Mouse (Mus musculus) MEL (cell line): ENCODE measurements at regions not wholly inside any gene's neighbourhood (a gene's known extent, or its start where the extent isn't known, plus 50 kb on each side); places are given as distances from the start of the nearest gene placed in this dataset.

ENCODE experiments used
- DNase-seq: peaks from one replicate; pipeline ENCODE4 v3.0.0; 2011; ENCODE audit warnings: low read depth, low spot score
- H3K27ac ChIP-seq: 2 replicates; pipeline ENCODE4 v1.5.1; 2012; ENCODE audit warnings: low read depth, mild to moderate bottlenecking, control low read depth, low read length, moderate library complexity; ENCODE audit not compliant: control insufficient read depth
- H3K27me3 ChIP-seq, 2 experiments: fragments of 150-350 bp in 1 of 2; sonication (generic) in 1 of 2; 2 replicates each; pipeline ENCODE4 v1.6.1; 2012; ENCODE audit warnings: low read length in 2 of 2, mild to moderate bottlenecking in 2 of 2, improper control_type of control experiment in 1 of 2, moderate library complexity in 1 of 2; ENCODE audit not compliant: insufficient read depth in 2 of 2, control insufficient read depth in 1 of 2
- H3K36me3 ChIP-seq, 2 experiments: 2 replicates each; pipeline ENCODE4 v1.6.1; 2012 to 2014; ENCODE audit warnings: low read length in 2 of 2, improper control_type of control experiment in 1 of 2, inconsistent platforms in 1 of 2, mild to moderate bottlenecking in 1 of 2; ENCODE audit not compliant: insufficient read depth in 2 of 2, control insufficient read depth in 1 of 2
- H3K4me1 ChIP-seq, 2 experiments: fragments of 150-350 bp in 1 of 2; sonication (generic) in 1 of 2; 2 replicates each; pipeline ENCODE4 v1.6.1; 2012; ENCODE audit warnings: low read length in 2 of 2, improper control_type of control experiment in 1 of 2, mild to moderate bottlenecking in 1 of 2; ENCODE audit not compliant: insufficient read depth in 2 of 2, control insufficient read depth in 1 of 2
- H3K4me3 ChIP-seq, 2 experiments: fragments of 150-350 bp in 1 of 2; sonication (generic) in 1 of 2; 2 replicates each; pipeline ENCODE4 v1.5.1; 2012; ENCODE audit warnings: low read depth in 2 of 2, low read length in 2 of 2, mild to moderate bottlenecking in 2 of 2, moderate library complexity in 2 of 2, control low read depth in 1 of 2, improper control_type of control experiment in 1 of 2; ENCODE audit not compliant: control insufficient read depth in 1 of 2, insufficient read depth in 1 of 2
- H3K79me2 ChIP-seq: 2 replicates; pipeline ENCODE4 v1.6.1; 2012; ENCODE audit warnings: mild to moderate bottlenecking, low read length, moderate library complexity; ENCODE audit not compliant: control insufficient read depth, poor library complexity, insufficient read depth
- H3K9ac ChIP-seq: 2 replicates; pipeline ENCODE4 v1.6.1; 2012; ENCODE audit warnings: low read depth, mild to moderate bottlenecking, control low read depth, low read length, moderate library complexity; ENCODE audit not compliant: control insufficient read depth, poor library complexity, severe bottlenecking
- H3K9me3 ChIP-seq: fragments of 150-350 bp; sonication (generic); replicated peaks from 2 replicates; pipeline ENCODE4 v1.6.1; 2012; ENCODE audit warnings: mild to moderate bottlenecking, low read length, improper control_type of control experiment, moderate library complexity; ENCODE audit not compliant: insufficient read depth
- CTCF ChIP-seq, 3 experiments: IDR thresholded peaks in 2 of 3; conservative IDR thresholded peaks in 1 of 3; 2 replicates each; pipeline ENCODE4 v1.5.1; 2011 to 2012; ENCODE audit warnings: low read length in 3 of 3, low read depth in 2 of 3, mild to moderate bottlenecking in 2 of 3, improper control_type of control experiment in 1 of 3, inconsistent platforms in 1 of 3, mixed read lengths in 1 of 3, moderate library complexity in 1 of 3; ENCODE audit not compliant: control insufficient read depth in 1 of 3, insufficient read depth in 1 of 3, poor library complexity in 1 of 3, severe bottlenecking in 1 of 3
- E2F4 ChIP-seq: IDR thresholded peaks from 2 replicates; pipeline ENCODE4 v1.6.1; 2011; ENCODE audit warnings: low read depth, low read length, improper control_type of control experiment, borderline replicate concordance
- ELF1 ChIP-seq: IDR thresholded peaks from 2 replicates; pipeline ENCODE4 v1.6.1; 2014; ENCODE audit warnings: low read depth, mild to moderate bottlenecking, inconsistent platforms, low read length, improper control_type of control experiment, moderate library complexity
- ETS1 ChIP-seq: IDR thresholded peaks from 2 replicates; pipeline ENCODE4 v1.6.1; 2012; ENCODE audit warnings: low read depth, mild to moderate bottlenecking, inconsistent platforms, low read length, improper control_type of control experiment, moderate library complexity
- GABPA ChIP-seq: IDR thresholded peaks from 2 replicates; pipeline ENCODE4 v1.6.1; 2012; ENCODE audit warnings: low read depth, mild to moderate bottlenecking, inconsistent platforms, low read length, improper control_type of control experiment, moderate library complexity
- HCFC1 ChIP-seq: IDR thresholded peaks from 2 replicates; pipeline ENCODE4 v1.6.1; 2012; ENCODE audit warnings: low read depth, mild to moderate bottlenecking, inconsistent platforms, low read length, improper control_type of control experiment, moderate library complexity
- JUND ChIP-seq: IDR thresholded peaks from 2 replicates; pipeline ENCODE4 v1.6.1; 2011; ENCODE audit warnings: low read depth, mild to moderate bottlenecking, improper control_type of control experiment, low read length
- NELFE ChIP-seq: IDR thresholded peaks from 2 replicates; pipeline ENCODE4 v1.6.1; 2011; ENCODE audit warnings: low read depth, low read length, improper control_type of control experiment
- NRF1 ChIP-seq: IDR thresholded peaks from 2 replicates; pipeline ENCODE4 v1.6.1; 2014; ENCODE audit warnings: low read depth, mild to moderate bottlenecking, inconsistent platforms, low read length, improper control_type of control experiment, moderate library complexity; ENCODE audit not compliant: poor library complexity, insufficient read depth, severe bottlenecking
- POLR2A ChIP-seq, 2 experiments: IDR thresholded peaks; 2 replicates each; pipeline ENCODE4 v1.6.1; 2011 to 2012; ENCODE audit warnings: low read length in 2 of 2, mild to moderate bottlenecking in 2 of 2, control low read depth in 1 of 2, improper control_type of control experiment in 1 of 2, low read depth in 1 of 2, moderate library complexity in 1 of 2; ENCODE audit not compliant: control insufficient read depth in 1 of 2, insufficient read depth in 1 of 2, poor library complexity in 1 of 2
- SMC3 ChIP-seq: IDR thresholded peaks from 2 replicates; pipeline ENCODE4 v1.6.1; 2011; ENCODE audit warnings: low read depth, low read length, improper control_type of control experiment
- TAL1 ChIP-seq: IDR thresholded peaks from 2 replicates; pipeline ENCODE4 v1.6.1; 2012; ENCODE audit warnings: mild to moderate bottlenecking, inconsistent platforms, low read length, moderate library complexity, mixed read lengths
- TCF12 ChIP-seq: IDR thresholded peaks from 2 replicates; pipeline ENCODE4 v1.6.1; 2014; ENCODE audit warnings: low read depth, mild to moderate bottlenecking, inconsistent platforms, low read length, improper control_type of control experiment, moderate library complexity
- USF2 ChIP-seq, 2 experiments: IDR thresholded peaks; 2 replicates each; pipeline ENCODE4 v1.6.1; 2011 to 2012; ENCODE audit warnings: improper control_type of control experiment in 2 of 2, low read length in 2 of 2, borderline replicate concordance in 1 of 2, inconsistent platforms in 1 of 2, low read depth in 1 of 2, mild to moderate bottlenecking in 1 of 2; ENCODE audit not compliant: insufficient read depth in 1 of 2
- ZC3H11A ChIP-seq: IDR thresholded peaks from 2 replicates; pipeline ENCODE4 v1.6.1; 2012; ENCODE audit warnings: low read depth, mild to moderate bottlenecking, inconsistent platforms, low read length, improper control_type of control experiment
- ZKSCAN1 ChIP-seq: IDR thresholded peaks from 2 replicates; pipeline ENCODE4 v1.6.1; 2012; ENCODE audit warnings: low read depth, mild to moderate bottlenecking, inconsistent platforms, low read length, improper control_type of control experiment, moderate library complexity

GRCm38 (mm10) chr4:131383862-131384261, 439.7 kb downstream of the Matn1 start:
- no peaks in the 10 kb centered on the region for H3K4me1 ChIP-seq
- no peaks in the 10 kb centered on the region for H3K9me3 ChIP-seq
- no peak overlapping the region for H3K27ac ChIP-seq
- no peak for DNase-seq
- no peak overlapping the region for H3K9ac ChIP-seq
- no peak overlapping the region for H3K4me3 ChIP-seq
- no peaks in the 10 kb centered on the region for H3K79me2 ChIP-seq
- TF ChIP-seq ELF1, result no peak
- no peak for TF ChIP-seq ZKSCAN1
- TF ChIP-seq TAL1, result no peak
- TF ChIP-seq, all 39 proteins: peak for 0
- Histone ChIP-seq H3K27me3 (no peaks in the 10 kb centered on the region), H3K36me3 (no peaks in the 10 kb centered on the region)

GRCm38 (mm10) chr4:131386961-131387360, 442.8 kb downstream of the Matn1 start:
- no peak for TF ChIP-seq USF2 (IDR thresholded peaks at IDR 0.05; ENCODE audit: borderline replicate concordance in 1 of 2, insufficient read depth in 1 of 2, low read depth in 1 of 2, low read length in 2 of 2)
- no peak for TF ChIP-seq NRF1
- no peak for TF ChIP-seq POLR2A (IDR thresholded peaks at IDR 0.05; ENCODE audit: control insufficient read depth in 1 of 2, insufficient read depth in 1 of 2, low read depth in 1 of 2, low read length in 2 of 2, poor library complexity in 1 of 2)
- TF ChIP-seq ZKSCAN1, result no peak
- TF ChIP-seq SMC3, result no peak
- TF ChIP-seq ETS1, result no peak
- no peak for TF ChIP-seq CTCF (IDR thresholded peaks at IDR 0.05 in 2 of 3, conservative IDR thresholded peaks at IDR 0.05 in 1 of 3; ENCODE audit: control insufficient read depth in 1 of 3, insufficient read depth in 1 of 3, low read depth in 2 of 3, low read length in 3 of 3, poor library complexity in 1 of 3, severe bottlenecking in 1 of 3)
- no peak for TF ChIP-seq JUND
- TF ChIP-seq TCF12, result no peak
- no peak for TF ChIP-seq E2F4
- TF ChIP-seq ZC3H11A, result no peak
- TF ChIP-seq HCFC1, result no peak
- TF ChIP-seq GABPA, result no peak
- TF ChIP-seq NELFE, result no peak
- TF ChIP-seq ELF1, result no peak
- no peak overlapping the region for H3K9ac ChIP-seq
- H3K27me3 ChIP-seq, result no peaks in the 10 kb centered on the region
- no peak overlapping the region for H3K4me3 ChIP-seq
- H3K27ac ChIP-seq, result no peak overlapping the region
- DNase-seq, result no peak
- no peaks in the 10 kb centered on the region for H3K36me3 ChIP-seq
- H3K79me2 ChIP-seq, result no peaks in the 10 kb centered on the region
- H3K4me1 ChIP-seq, result no peaks in the 10 kb centered on the region
- H3K9me3 ChIP-seq, result no peaks in the 10 kb centered on the region
